Mouse (Mus musculus) MEL (cell line): ENCODE measurements around the gene Haus3. TPM values are rescaled to one million over a fixed set of nuclear protein-coding genes. Genes with fewer than 3 reads are reported as not detected.

Experiments used
- DNase-seq: peaks from one replicate; pipeline ENCODE4 v3.0.0; 2011; ENCODE audit warnings: low read depth, low spot score
- H3K27ac ChIP-seq: 2 replicates; pipeline ENCODE4 v1.5.1; 2012; ENCODE audit warnings: low read depth, mild to moderate bottlenecking, control low read depth, low read length, moderate library complexity; ENCODE audit not compliant: control insufficient read depth
- H3K27me3 ChIP-seq, 2 experiments: fragments of 150-350 bp in 1 of 2; sonication (generic) in 1 of 2; 2 replicates each; pipeline ENCODE4 v1.6.1; 2012; ENCODE audit warnings: low read length in 2 of 2, mild to moderate bottlenecking in 2 of 2, improper control_type of control experiment in 1 of 2, moderate library complexity in 1 of 2; ENCODE audit not compliant: insufficient read depth in 2 of 2, control insufficient read depth in 1 of 2
- H3K36me3 ChIP-seq, 2 experiments: 2 replicates each; pipeline ENCODE4 v1.6.1; 2012 to 2014; ENCODE audit warnings: low read length in 2 of 2, improper control_type of control experiment in 1 of 2, inconsistent platforms in 1 of 2, mild to moderate bottlenecking in 1 of 2; ENCODE audit not compliant: insufficient read depth in 2 of 2, control insufficient read depth in 1 of 2
- H3K4me1 ChIP-seq, 2 experiments: fragments of 150-350 bp in 1 of 2; sonication (generic) in 1 of 2; 2 replicates each; pipeline ENCODE4 v1.6.1; 2012; ENCODE audit warnings: low read length in 2 of 2, improper control_type of control experiment in 1 of 2, mild to moderate bottlenecking in 1 of 2; ENCODE audit not compliant: insufficient read depth in 2 of 2, control insufficient read depth in 1 of 2
- H3K4me3 ChIP-seq, 2 experiments: fragments of 150-350 bp in 1 of 2; sonication (generic) in 1 of 2; 2 replicates each; pipeline ENCODE4 v1.5.1; 2012; ENCODE audit warnings: low read depth in 2 of 2, low read length in 2 of 2, mild to moderate bottlenecking in 2 of 2, moderate library complexity in 2 of 2, control low read depth in 1 of 2, improper control_type of control experiment in 1 of 2; ENCODE audit not compliant: control insufficient read depth in 1 of 2, insufficient read depth in 1 of 2
- H3K79me2 ChIP-seq: 2 replicates; pipeline ENCODE4 v1.6.1; 2012; ENCODE audit warnings: mild to moderate bottlenecking, low read length, moderate library complexity; ENCODE audit not compliant: control insufficient read depth, poor library complexity, insufficient read depth
- H3K9ac ChIP-seq: 2 replicates; pipeline ENCODE4 v1.6.1; 2012; ENCODE audit warnings: low read depth, mild to moderate bottlenecking, control low read depth, low read length, moderate library complexity; ENCODE audit not compliant: control insufficient read depth, poor library complexity, severe bottlenecking
- H3K9me3 ChIP-seq: fragments of 150-350 bp; sonication (generic); replicated peaks from 2 replicates; pipeline ENCODE4 v1.6.1; 2012; ENCODE audit warnings: mild to moderate bottlenecking, low read length, improper control_type of control experiment, moderate library complexity; ENCODE audit not compliant: insufficient read depth
- E2F4 ChIP-seq: IDR thresholded peaks from 2 replicates; pipeline ENCODE4 v1.6.1; 2011; ENCODE audit warnings: low read depth, low read length, improper control_type of control experiment, borderline replicate concordance
- ELF1 ChIP-seq: IDR thresholded peaks from 2 replicates; pipeline ENCODE4 v1.6.1; 2014; ENCODE audit warnings: low read depth, mild to moderate bottlenecking, inconsistent platforms, low read length, improper control_type of control experiment, moderate library complexity
- ETS1 ChIP-seq: IDR thresholded peaks from 2 replicates; pipeline ENCODE4 v1.6.1; 2012; ENCODE audit warnings: low read depth, mild to moderate bottlenecking, inconsistent platforms, low read length, improper control_type of control experiment, moderate library complexity
- GABPA ChIP-seq: IDR thresholded peaks from 2 replicates; pipeline ENCODE4 v1.6.1; 2012; ENCODE audit warnings: low read depth, mild to moderate bottlenecking, inconsistent platforms, low read length, improper control_type of control experiment, moderate library complexity
- GATA1 ChIP-seq: IDR thresholded peaks from 2 replicates; pipeline ENCODE4 v1.6.1; 2011; ENCODE audit warnings: low read depth, low read length, improper control_type of control experiment
- KAT2A ChIP-seq: conservative IDR thresholded peaks from 2 replicates; pipeline ENCODE4 v1.6.1; 2012; ENCODE audit warnings: low read depth, low read length, improper control_type of control experiment, inconsistent platforms
- MAFK ChIP-seq: IDR thresholded peaks from 2 replicates; pipeline ENCODE4 v1.6.1; 2011; ENCODE audit warnings: low read depth, mild to moderate bottlenecking, low read length, improper control_type of control experiment, borderline replicate concordance
- MEF2A ChIP-seq: IDR thresholded peaks from 2 replicates; pipeline ENCODE4 v1.6.1; 2014; ENCODE audit warnings: low read depth, mild to moderate bottlenecking, inconsistent platforms, low read length, improper control_type of control experiment; ENCODE audit not compliant: poor library complexity, insufficient replicate concordance, severe bottlenecking; ENCODE audit errors: extremely low read depth
- NELFE ChIP-seq: IDR thresholded peaks from 2 replicates; pipeline ENCODE4 v1.6.1; 2011; ENCODE audit warnings: low read depth, low read length, improper control_type of control experiment
- POLR2A ChIP-seq, 2 experiments: IDR thresholded peaks; 2 replicates each; pipeline ENCODE4 v1.6.1; 2011 to 2012; ENCODE audit warnings: low read length in 2 of 2, mild to moderate bottlenecking in 2 of 2, control low read depth in 1 of 2, improper control_type of control experiment in 1 of 2, low read depth in 1 of 2, moderate library complexity in 1 of 2; ENCODE audit not compliant: control insufficient read depth in 1 of 2, insufficient read depth in 1 of 2, poor library complexity in 1 of 2
- POLR2AphosphoS2 ChIP-seq: IDR thresholded peaks from 2 replicates; pipeline ENCODE4 v1.6.1; 2011; ENCODE audit warnings: low read length, improper control_type of control experiment
- POLR2AphosphoS5 ChIP-seq: IDR thresholded peaks from 2 replicates; pipeline ENCODE4 v1.6.1; 2012; ENCODE audit warnings: low read depth, borderline replicate concordance, mild to moderate bottlenecking, inconsistent platforms, low read length, moderate library complexity, mixed read lengths
- RAD21 ChIP-seq: IDR thresholded peaks from 2 replicates; pipeline ENCODE4 v1.6.1; 2011; ENCODE audit warnings: mild to moderate bottlenecking, low read depth, low read length, improper control_type of control experiment
- SIN3A ChIP-seq: IDR thresholded peaks from 2 replicates; pipeline ENCODE4 v1.6.1; 2012; ENCODE audit warnings: low read length, improper control_type of control experiment, inconsistent platforms
- TAL1 ChIP-seq: IDR thresholded peaks from 2 replicates; pipeline ENCODE4 v1.6.1; 2012; ENCODE audit warnings: mild to moderate bottlenecking, inconsistent platforms, low read length, moderate library complexity, mixed read lengths
- TBP ChIP-seq: IDR thresholded peaks from 2 replicates; pipeline ENCODE4 v1.8.0; 2011; ENCODE audit warnings: low read depth, low read length, improper control_type of control experiment
- TCF12 ChIP-seq: IDR thresholded peaks from 2 replicates; pipeline ENCODE4 v1.6.1; 2014; ENCODE audit warnings: low read depth, mild to moderate bottlenecking, inconsistent platforms, low read length, improper control_type of control experiment, moderate library complexity
- UBTF ChIP-seq: IDR thresholded peaks from 2 replicates; pipeline ENCODE4 v1.6.1; 2012; ENCODE audit warnings: low read depth, mild to moderate bottlenecking, inconsistent platforms, low read length, improper control_type of control experiment, moderate library complexity, borderline replicate concordance; ENCODE audit not compliant: insufficient read depth
- USF1 ChIP-seq: IDR thresholded peaks from 2 replicates; pipeline ENCODE4 v1.6.1; 2014; ENCODE audit warnings: low read depth, mild to moderate bottlenecking, inconsistent platforms, low read length, improper control_type of control experiment, moderate library complexity
- USF2 ChIP-seq, 2 experiments: IDR thresholded peaks; 2 replicates each; pipeline ENCODE4 v1.6.1; 2011 to 2012; ENCODE audit warnings: improper control_type of control experiment in 2 of 2, low read length in 2 of 2, borderline replicate concordance in 1 of 2, inconsistent platforms in 1 of 2, low read depth in 1 of 2, mild to moderate bottlenecking in 1 of 2; ENCODE audit not compliant: insufficient read depth in 1 of 2
- ZKSCAN1 ChIP-seq: IDR thresholded peaks from 2 replicates; pipeline ENCODE4 v1.6.1; 2012; ENCODE audit warnings: low read depth, mild to moderate bottlenecking, inconsistent platforms, low read length, improper control_type of control experiment, moderate library complexity
- ZMIZ1 ChIP-seq: IDR thresholded peaks from 2 replicates; pipeline ENCODE4 v1.6.1; 2012; ENCODE audit warnings: low read depth, mild to moderate bottlenecking, inconsistent platforms, low read length, improper control_type of control experiment, moderate library complexity
- ZNF384 ChIP-seq: IDR thresholded peaks from 2 replicates; pipeline ENCODE4 v1.6.1; 2012; ENCODE audit warnings: low read depth, mild to moderate bottlenecking, inconsistent platforms, low read length, improper control_type of control experiment
- polyA plus RNA-seq, 2 experiments: library from polyadenylated mRNA; stranded (reverse) in 1 of 2; unstranded in 1 of 2; fragments of >175 nt in 1 of 2; fragments of >200 nt in 1 of 2; gene quantifications; 2 replicates each; pipeline versions ENCODE4 v1.2.1 to v1.2.4; 2012; ENCODE audit warnings: low replicate concordance in 2 of 2, low read depth in 1 of 2; ENCODE audit not compliant: insufficient read length in 2 of 2, insufficient read depth in 1 of 2, missing spikeins in 1 of 2
- total RNA-seq: library from RNA; depleted of rRNA; stranded (reverse); fragments of 300-350 nt; gene quantifications from 2 replicates; pipeline ENCODE4 v1.2.3, GENCODE M21; 2012

Haus3 gene
- total and polyA plus RNA-seq, 3 experiments: 52.6 to 184 (median 54.0) TPM

GRCm38 (mm10) chr5:34196423-34196822 lies 27.1 kb upstream of the Haus3 start:
- no peak for TF ChIP-seq USF2 (IDR thresholded peaks at IDR 0.05; ENCODE audit: borderline replicate concordance in 1 of 2, insufficient read depth in 1 of 2, low read depth in 1 of 2, low read length in 2 of 2)
- no peak for TF ChIP-seq POLR2A (IDR thresholded peaks at IDR 0.05; ENCODE audit: control insufficient read depth in 1 of 2, insufficient read depth in 1 of 2, low read depth in 1 of 2, low read length in 2 of 2, poor library complexity in 1 of 2)
- no peak for TF ChIP-seq TAL1
- no peak for TF ChIP-seq POLR2AphosphoS2
- TF ChIP-seq ETS1: no peak
- TF ChIP-seq TCF12: no peak
- TF ChIP-seq UBTF: no peak
- TF ChIP-seq MAFK: no peak
- TF ChIP-seq ZNF384: no peak
- no peak for TF ChIP-seq TBP
- TF ChIP-seq GATA1: no peak
- no peak for TF ChIP-seq ELF1
- no peak for TF ChIP-seq SIN3A
- no peak for TF ChIP-seq KAT2A
- no peak for TF ChIP-seq MEF2A
- no peak for TF ChIP-seq NELFE
- no peak for TF ChIP-seq ZKSCAN1
- no peak for DNase-seq
- no peaks in the 10 kb centered on the region for H3K36me3 ChIP-seq
- H3K27me3 ChIP-seq: peaks cover 10 to 11% of the 10 kb centered on the region in 2 experiments
- no peaks in the 10 kb centered on the region for H3K4me1 ChIP-seq
- no peak overlapping the region for H3K4me3 ChIP-seq
- H3K9me3 ChIP-seq: no peaks in the 10 kb centered on the region
- no peak overlapping the region for H3K27ac ChIP-seq
- H3K9ac ChIP-seq: no peak overlapping the region
- H3K79me2 ChIP-seq: no peaks in the 10 kb centered on the region

GRCm38 (mm10) chr5:34195786-34196185 lies 26.5 kb upstream of the Haus3 start:
- Histone ChIP-seq H3K79me2 (no peaks in the 10 kb centered on the region), H3K27ac (no peak overlapping the region), H3K4me1 (no peaks in the 10 kb centered on the region), H3K27me3 (peaks cover 10 to 11% of the 10 kb centered on the region in 2 experiments), H3K36me3 (no peaks in the 10 kb centered on the region), H3K9me3 (no peaks in the 10 kb centered on the region), H3K4me3 (no peak overlapping the region), H3K9ac (no peak overlapping the region)
- no peak for DNase-seq
- TF ChIP-seq ZNF384: no peak
- TF ChIP-seq USF2 (IDR thresholded peaks at IDR 0.05; ENCODE audit: borderline replicate concordance in 1 of 2, insufficient read depth in 1 of 2, low read depth in 1 of 2, low read length in 2 of 2): no peak
- no peak for TF ChIP-seq RAD21
- no peak for TF ChIP-seq NELFE
- TF ChIP-seq TAL1: no peak
- TF ChIP-seq POLR2AphosphoS2: no peak
- TF ChIP-seq GABPA: no peak
- TF ChIP-seq POLR2AphosphoS5: no peak
- no peak for TF ChIP-seq E2F4
- no peak for TF ChIP-seq UBTF
- TF ChIP-seq USF1: no peak
- TF ChIP-seq ZMIZ1: no peak
